Mouse (Mus musculus) heart, postnatal 14 days (tissue): Measurements from ENCODE around the gene Olfr1461. TPM values are rescaled to one million over a fixed set of nuclear protein-coding genes. Genes with fewer than 3 reads are reported as not detected.

ENCODE experiments used
- DNase-seq, 2 experiments: peaks; one replicate each; pipeline ENCODE4 v3.0.0; 2021 to 2022
- intact Hi-C: fragments of 180-260 bp; cut with DNase I; formaldehyde crosslinking; loops from one replicate; pipeline ENCODE4 v1.15.1; 2025
- long read RNA-seq, 2 experiments: library from polyadenylated mRNA; stranded (forward); transcript quantifications; one replicate each; pipeline ENCODE4 v2.0.0; 2021
- total RNA-seq, 2 experiments: library from RNA; stranded (reverse); gene quantifications; 2 replicates each; pipeline ENCODE4 v1.2.3; 2021

The Olfr1461 gene
- total RNA-seq, result not detected
- long read RNA-seq, experiment 1, result 0 reads
- long read RNA-seq, experiment 2, result 0 reads

DNA sequence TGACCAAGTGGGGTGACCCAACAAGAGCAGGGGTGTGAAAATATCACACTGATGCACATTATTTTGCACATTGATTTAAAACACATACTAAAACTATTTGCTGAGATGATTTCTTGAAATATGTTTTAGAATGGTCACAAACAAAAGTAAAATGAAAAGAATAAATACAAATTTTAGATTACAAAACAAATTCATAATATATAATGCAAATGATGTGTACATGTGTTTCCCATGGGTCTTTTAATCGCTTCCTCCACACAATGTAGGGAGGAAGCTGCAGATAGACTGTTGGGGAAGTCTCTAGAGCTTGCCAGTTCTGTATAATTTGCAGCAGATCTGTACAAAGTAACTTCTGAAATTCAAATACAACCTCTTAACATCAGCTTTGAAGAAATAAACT lies at the start of gene Olfr1461:
TSS of gene Olfr1461 (plus strand) at position 301 of the 400 bp plus-strand sequence.
- no peak for DNase-seq
- intact Hi-C loops, result no loop called here

GRCm38 (mm10) chr19:13149449-13149848 lies 13.4 kb upstream of the Olfr1461 start, which contains the start of gene Olfr1459:
Olfr1459 (minus strand) TSS chr19:13149549.
- intact Hi-C loops, result no loop called here
- DNase-seq, result no peak

DNA sequence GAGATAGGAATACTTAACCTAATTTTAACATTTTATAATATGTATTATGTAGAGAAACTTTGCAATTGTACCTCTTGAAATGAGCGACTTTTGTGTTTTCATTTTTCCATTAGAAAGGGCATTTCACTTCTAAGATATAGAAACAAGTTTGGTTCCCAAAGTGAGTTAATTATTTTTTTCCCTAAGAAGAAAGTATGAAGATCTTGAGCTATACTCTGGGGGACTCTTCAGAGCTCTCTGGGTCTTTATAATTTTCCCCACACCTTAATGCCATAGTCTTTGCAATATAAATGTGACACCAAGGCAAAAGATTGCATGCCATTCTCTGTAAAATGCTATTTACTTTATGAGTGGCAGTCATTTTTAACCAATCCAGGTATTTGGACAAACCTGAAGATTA lies 22.6 kb downstream of the Olfr1461 start, which contains the start of gene Olfr1462:
TSS of gene Olfr1462 (plus strand) at position 301 of the 400 bp plus-strand sequence.
- DNase-seq, result no peak
- intact Hi-C loops, result no loop called here

Other genes with a start within 250 kb of the Olfr1461 start
- gene Olfr1448, start 238.6 kb upstream of the Olfr1461 start, total RNA-seq, result not detected
- not detected for gene Olfr1449, start 232.2 kb upstream of the Olfr1461 start, total RNA-seq
- gene Olfr1450, start 212.7 kb upstream of the Olfr1461 start, total RNA-seq, result not detected
- not detected for gene Olfr1451, start 168.0 kb upstream of the Olfr1461 start, total RNA-seq
- not detected for gene Olfr1453, start 134.7 kb upstream of the Olfr1461 start, total RNA-seq
- gene Olfr1454, start 102.4 kb upstream of the Olfr1461 start, total RNA-seq, result not detected
- gene Olfr1457, start 65.1 kb upstream of the Olfr1461 start, total RNA-seq, result not detected
- not detected for gene Olfr1458, start 56.2 kb upstream of the Olfr1461 start, total RNA-seq
- gene Olfr1459, start 13.5 kb upstream of the Olfr1461 start, total RNA-seq, result under 1 TPM; 0.05 to 0.07 TPM
- not detected for gene Olfr1462, start 22.7 kb downstream of the Olfr1461 start, total RNA-seq
- gene Olfr1463, start 68.3 kb downstream of the Olfr1461 start, total RNA-seq, result not detected
- not detected for gene Olfr1465, start 152.5 kb downstream of the Olfr1461 start, total RNA-seq
- not detected for gene Olfr1466, start 175.9 kb downstream of the Olfr1461 start, total RNA-seq
- gene Olfr1467, start 199.2 kb downstream of the Olfr1461 start, total RNA-seq, result not detected
- gene Olfr1469, start 244.8 kb downstream of the Olfr1461 start, total RNA-seq, result not detected